Mouse (Mus musculus) layer of hippocampus, postnatal 25 days (tissue): ENCODE results near the gene Klk7. TPM values are rescaled to one million over a fixed set of nuclear protein-coding genes. Genes with fewer than 3 reads are reported as not detected.

Experiments
- total RNA-seq, 2 experiments: library from RNA; stranded (reverse); gene quantifications; 2 replicates each; pipeline ENCODE4 v1.2.3; 2021

Klk7 gene
- total RNA-seq, 2 experiments from 2014 or later, result 0.26 to 0.54 TPM

Other genes with a start within 250 kb of the Klk7 start
- gene Zfp658, start 249.0 kb upstream of the Klk7 start, total RNA-seq, result 1 to 10 TPM; 5.2 to 6.1 TPM
- 10 to 100 TPM; 21.6 to 25.3 TPM for gene Zfp719, start 231.7 kb upstream of the Klk7 start, total RNA-seq
- gene Zfp819, start 204.1 kb upstream of the Klk7 start, total RNA-seq, result under 1 TPM in 1 of 2 experiments, not detected in 1; 0.20 TPM
- gene Ceacam18, start 176.6 kb upstream of the Klk7 start, total RNA-seq, result under 1 TPM in 1 of 2 experiments, not detected in 1; 0.12 TPM
- gene Siglece, start 151.1 kb upstream of the Klk7 start, total RNA-seq, result under 1 TPM; 0.45 to 0.98 TPM
- gene Ctu1, start 139.3 kb upstream of the Klk7 start, total RNA-seq, result 10 to 100 TPM in 1 of 2 experiments, 1 to 10 TPM in 1; 8.8 to 11.6 TPM
- gene Klk14, start 120.9 kb upstream of the Klk7 start, total RNA-seq, result not detected
- not detected for gene Klk13, start 98.7 kb upstream of the Klk7 start, total RNA-seq
- gene Klk12, start 42.4 kb upstream of the Klk7 start, total RNA-seq, result not detected
- gene Klk11, start 36.7 kb upstream of the Klk7 start, total RNA-seq, result not detected
- gene Klk10, start 30.3 kb upstream of the Klk7 start, total RNA-seq, result 1 to 10 TPM in 1 of 2 experiments, under 1 TPM in 1; 0.39 to 1.4 TPM
- gene Klk9, start 19.4 kb upstream of the Klk7 start, total RNA-seq, result under 1 TPM in 1 of 2 experiments, not detected in 1; 0.23 TPM
- gene Klk8, start 13.7 kb upstream of the Klk7 start, total RNA-seq, result 10 to 100 TPM; 25.8 to 26.0 TPM
- gene Klk6, start 13.2 kb downstream of the Klk7 start, total RNA-seq, result not detected
- not detected for gene Klk5, start 30.7 kb downstream of the Klk7 start, total RNA-seq
- gene Klk4, start 69.9 kb downstream of the Klk7 start, total RNA-seq, result not detected
- gene Klk15, start 122.4 kb downstream of the Klk7 start, total RNA-seq, result not detected
- gene Klk1b8, start 139.4 kb downstream of the Klk7 start, total RNA-seq, result not detected
- not detected for gene Klk1b1, start 155.5 kb downstream of the Klk7 start, total RNA-seq
- gene Klk1b9, start 164.8 kb downstream of the Klk7 start, total RNA-seq, result not detected
- gene Klk1b11, start 184.6 kb downstream of the Klk7 start, total RNA-seq, result not detected
- gene Klk1b26, start 200.9 kb downstream of the Klk7 start, total RNA-seq, result not detected
- gene Klk1b27, start 241.0 kb downstream of the Klk7 start, total RNA-seq, result not detected